Mouse (Mus musculus): ENCODE results near the gene Ttll11.

The Ttll11 gene

GRCm38 (mm10) chr2:35767834-35768537, 211.7 kb downstream of the Ttll11 start:
- no peak for DNase-seq (ENCODE audit: low spot score)

- DNase-seq (ENCODE audit: low spot score), result no peak
Measured at GRCm38 (mm10) chr2:35764328-35764727, 215.4 kb downstream of the Ttll11 start.

- no peak for DNase-seq (ENCODE audit: low spot score)
Measured at GRCm38 (mm10) chr2:35763818-35764217, 215.9 kb downstream of the Ttll11 start.

GRCm38 (mm10) chr2:35761458-35761857, 218.3 kb downstream of the Ttll11 start:
- DNase-seq (ENCODE audit: low spot score), result no peak

- no peak for DNase-seq (ENCODE audit: low spot score)
Measured at GRCm38 (mm10) chr2:35760867-35761266, 218.8 kb downstream of the Ttll11 start.

- DNase-seq (ENCODE audit: low spot score), result no peak
Measured at GRCm38 (mm10) chr2:35760352-35760751, 219.4 kb downstream of the Ttll11 start.

GRCm38 (mm10) chr2:35756467-35756866, 223.2 kb downstream of the Ttll11 start:
- no peak for DNase-seq (ENCODE audit: low spot score)

GRCm38 (mm10) chr2:35751781-35752505, 227.8 kb downstream of the Ttll11 start:
- no peak for DNase-seq (ENCODE audit: low spot score)

GRCm38 (mm10) chr2:35750533-35751141, 229.1 kb downstream of the Ttll11 start:
- DNase-seq (ENCODE audit: low spot score), result no peak

GRCm38 (mm10) chr2:35747371-35748035, 232.2 kb downstream of the Ttll11 start:
- no peak for DNase-seq (ENCODE audit: low spot score)

- DNase-seq (ENCODE audit: low spot score), result no peak
Measured at GRCm38 (mm10) chr2:35746638-35747037, 233.1 kb downstream of the Ttll11 start.

- no peak for DNase-seq (ENCODE audit: low spot score)
Measured at GRCm38 (mm10) chr2:35745876-35746275, 233.8 kb downstream of the Ttll11 start.

- peak; percentile 53 for DNase-seq (ENCODE audit: low spot score)
Measured at GRCm38 (mm10) chr2:35739669-35740254, 240.0 kb downstream of the Ttll11 start.

- no peak for DNase-seq (ENCODE audit: low spot score)
Measured at GRCm38 (mm10) chr2:35737467-35738027, 242.2 kb downstream of the Ttll11 start.

GRCm38 (mm10) chr2:35736061-35736460, 243.7 kb downstream of the Ttll11 start:
- DNase-seq (ENCODE audit: low spot score), result no peak

- DNase-seq (ENCODE audit: low spot score), result no peak
Measured at GRCm38 (mm10) chr2:35735001-35735400, 244.7 kb downstream of the Ttll11 start.

GRCm38 (mm10) chr2:35731671-35732449, 247.9 kb downstream of the Ttll11 start:
- no peak for DNase-seq (ENCODE audit: low spot score)

- DNase-seq (ENCODE audit: low spot score), result peak; percentile 78
Measured at GRCm38 (mm10) chr2:35729077-35730065, 250.3 kb downstream of the Ttll11 start.

GRCm38 (mm10) chr2:35728633-35729032, 251.1 kb downstream of the Ttll11 start:
- peak; percentile 4 for DNase-seq (ENCODE audit: low spot score)

GRCm38 (mm10) chr2:35723691-35724090, 256.0 kb downstream of the Ttll11 start:
- DNase-seq (ENCODE audit: low spot score), result no peak
